Mouse (Mus musculus) embryonic facial prominence, embryonic 11.5 days (tissue): Measurements from ENCODE around the gene Tprkb. TPM values are rescaled to one million over a fixed set of nuclear protein-coding genes. Genes with fewer than 3 reads are reported as not detected.
"Not testable (repeated sequence)": the region's sequence is repeated elsewhere in the genome, so short reads cannot be mapped to it uniquely, and the experiment has no call there.

ENCODE experiments used
- ATAC-seq: fragments of 200-750 bp; cut with Nextera tagmentation; replicated peaks from 2 replicates; pipeline ENCODE4 v1.8.0; 2017; ENCODE audit warnings: low read depth; ENCODE audit not compliant: insufficient number of reproducible peaks, low FRiP score, low TSS enrichment
- DNase-seq: peaks from one replicate; pipeline ENCODE4 v3.0.0-alpha.2; 2015; ENCODE audit warnings: low spot score
- H3K27ac ChIP-seq: fragments of 300-500 bp; sonication (generic); replicated peaks from 2 replicates; pipeline ENCODE4 v1.5.1; 2014; ENCODE audit warnings: mild to moderate bottlenecking, low read depth, low read length, control low read depth
- H3K27me3 ChIP-seq: fragments of 300-500 bp; sonication (generic); 2 replicates; pipeline ENCODE4 v1.6.1; 2014; ENCODE audit warnings: mild to moderate bottlenecking, low read length, moderate library complexity, mixed read lengths; ENCODE audit not compliant: control insufficient read depth, insufficient read depth
- H3K36me3 ChIP-seq: fragments of 300-500 bp; sonication (generic); replicated peaks from 2 replicates; pipeline ENCODE4 v1.6.1; 2014; ENCODE audit warnings: low read depth, mild to moderate bottlenecking, low read length, moderate library complexity, mixed read lengths; ENCODE audit not compliant: control insufficient read depth, insufficient read depth
- H3K4me1 ChIP-seq: fragments of 300-500 bp; sonication (generic); 2 replicates; pipeline ENCODE4 v1.6.1; 2014; ENCODE audit warnings: low read length, mixed read lengths; ENCODE audit not compliant: control insufficient read depth, insufficient read depth
- H3K4me2 ChIP-seq: fragments of 300-500 bp; sonication (generic); 2 replicates; pipeline ENCODE4 v1.6.1; 2014; ENCODE audit warnings: low read depth, mild to moderate bottlenecking, control low read depth, low read length, moderate library complexity
- H3K4me3 ChIP-seq: fragments of 300-500 bp; sonication (generic); 2 replicates; pipeline ENCODE4 v1.5.1; 2014; ENCODE audit warnings: low read depth, low read length, control low read depth
- H3K9ac ChIP-seq: fragments of 300-500 bp; sonication (generic); replicated peaks from 2 replicates; pipeline ENCODE4 v1.6.1; 2014; ENCODE audit warnings: mild to moderate bottlenecking, control low read depth, low read length
- H3K9me3 ChIP-seq: fragments of 300-500 bp; sonication (generic); replicated peaks from 2 replicates; pipeline ENCODE4 v1.6.1; 2016; ENCODE audit warnings: mild to moderate bottlenecking, low read length, inconsistent platforms, mixed read lengths; ENCODE audit not compliant: control insufficient read depth
- WGBS: fragments of 180-500 bp; shearing (Covaris S2); extraction: QIAGEN DNeasy Blood & Tissue Kit; methylation state at CpG from one replicate; pipeline ENCODE4 v1.1.7; 2014; 5-methylcytosine and 5-hydroxymethylcytosine counted together
- polyA plus RNA-seq: library from polyadenylated mRNA; unstranded; fragments of >200 nt; fragmentation: Nextera tagmentation; extraction: Ambion mirVana; gene quantifications from 2 replicates; pipeline ENCODE4 v1.2.1, GENCODE M21; 2014

Gene Tprkb
- polyA plus RNA-seq, 1 experiment from 2014 or later: 39.7 TPM

GRCm38 (mm10) chr6:85923643-85924042 is 12.0 kb downstream of the Tprkb start:
- no peak for DNase-seq
- Histone ChIP-seq H3K9ac (no peak overlapping the region), H3K4me2 (no peak overlapping the region), H3K4me3 (no peak overlapping the region), H3K4me1 (no peaks in the 10 kb centered on the region), H3K9me3 (no peaks in the 10 kb centered on the region), H3K36me3 (no peaks in the 10 kb centered on the region; the same call in 1 of the 2 replicates), H3K27me3 (no peaks in the 10 kb centered on the region), H3K27ac (no peak overlapping the region)
- 86% methylated on average over 1 of the region's 1 CpGs for WGBS
- no peak for ATAC-seq

GRCm38 (mm10) chr6:85926709-85927108 is 15.0 kb downstream of the Tprkb start:
- H3K27ac ChIP-seq: no peak overlapping the region
- no peaks in the 10 kb centered on the region for H3K9me3 ChIP-seq
- no peaks in the 10 kb centered on the region for H3K36me3 ChIP-seq
- H3K4me3 ChIP-seq: no peak overlapping the region
- no peaks in the 10 kb centered on the region for H3K27me3 ChIP-seq
- no peak overlapping the region for H3K9ac ChIP-seq
- no peak overlapping the region for H3K4me2 ChIP-seq
- DNase-seq: no peak
- no peak for ATAC-seq
- WGBS: 84% methylated on average over 1 of the region's 1 CpGs
- no peaks in the 10 kb centered on the region for H3K4me1 ChIP-seq

GRCm38 (mm10) chr6:85927476-85928464 is 16.1 kb downstream of the Tprkb start:
- no peaks in the 10 kb centered on the region for H3K9me3 ChIP-seq
- WGBS: 90% methylated on average over 9 of the region's 9 CpGs
- H3K4me2 ChIP-seq: no peak overlapping the region
- no peaks in the 10 kb centered on the region for H3K4me1 ChIP-seq
- H3K27me3 ChIP-seq: no peaks in the 10 kb centered on the region
- H3K36me3 ChIP-seq: no peaks in the 10 kb centered on the region; the same call in 1 of the 2 replicates
- H3K4me3 ChIP-seq: no peak overlapping the region
- no peak overlapping the region for H3K27ac ChIP-seq
- H3K9ac ChIP-seq: no peak overlapping the region
- no peak for ATAC-seq
- no peak for DNase-seq

- 79% methylated on average over 1 of the region's 1 CpGs for WGBS
- no peak overlapping the region for H3K27ac ChIP-seq
- no peaks in the 10 kb centered on the region; the same call in 1 of the 2 replicates for H3K36me3 ChIP-seq
- no peaks in the 10 kb centered on the region for H3K9me3 ChIP-seq
- DNase-seq: no peak
- H3K9ac ChIP-seq: no peak overlapping the region
- no peaks in the 10 kb centered on the region for H3K27me3 ChIP-seq
- no peak overlapping the region for H3K4me2 ChIP-seq
- no peak for ATAC-seq
- no peak overlapping the region for H3K4me3 ChIP-seq
- H3K4me1 ChIP-seq: no peaks in the 10 kb centered on the region
Observed at GRCm38 (mm10) chr6:85929312-85929711, 17.6 kb downstream of the Tprkb start.

GRCm38 (mm10) chr6:85934047-85934446 is 22.4 kb downstream of the Tprkb start:
- no peaks in the 10 kb centered on the region for H3K9me3 ChIP-seq
- H3K27me3 ChIP-seq: no peaks in the 10 kb centered on the region
- DNase-seq (no peak), ATAC-seq (no peak)
- H3K9ac ChIP-seq: no peak overlapping the region
- no peaks in the 10 kb centered on the region; the same call in 1 of the 2 replicates for H3K36me3 ChIP-seq
- H3K4me1 ChIP-seq: no peaks in the 10 kb centered on the region
- no peak overlapping the region for H3K4me2 ChIP-seq
- no peak overlapping the region for H3K27ac ChIP-seq
- H3K4me3 ChIP-seq: no peak overlapping the region
- 77% methylated on average over 8 of the region's 8 CpGs for WGBS

GRCm38 (mm10) chr6:85935646-85936045 is 24.0 kb downstream of the Tprkb start:
- Histone ChIP-seq H3K9ac (no peak overlapping the region), H3K9me3 (no peaks in the 10 kb centered on the region), H3K4me3 (no peak overlapping the region), H3K27me3 (no peaks in the 10 kb centered on the region), H3K36me3 (no peaks in the 10 kb centered on the region; the same call in 1 of the 2 replicates), H3K4me1 (no peaks in the 10 kb centered on the region), H3K4me2 (no peak overlapping the region), H3K27ac (no peak overlapping the region)
- WGBS: 69% methylated on average over 3 of the region's 3 CpGs
- ATAC-seq (no peak), DNase-seq (no peak)

GRCm38 (mm10) chr6:85936508-85937465 is 25.1 kb downstream of the Tprkb start:
- ATAC-seq: peak; percentile 95
- H3K9me3 ChIP-seq, H3K36me3 ChIP-seq, H3K4me1 ChIP-seq, H3K27me3 ChIP-seq: not testable (repeated sequence)
- Histone ChIP-seq H3K4me3 (peak overlapping the region; percentile 45), H3K27ac (peak overlapping the region; percentile 52; the same call in 1 of the 2 replicates), H3K4me2 (peak overlapping the region; percentile 39), H3K9ac (peak overlapping the region; percentile 62)
- WGBS: 2% methylated on average over 41 of the region's 50 CpGs
- peak; percentile 76 for DNase-seq
